Mouse (Mus musculus): ENCODE data around the gene Pnliprp1.

Pnliprp1 gene

GRCm38 (mm10) chr19:58728445-58729031, at the start of gene Pnliprp1:
Gene Pnliprp1 (plus strand): TSS chr19:58728887.
- no peak for DNase-seq (ENCODE audit: extremely low read depth, insufficient read length, low spot score)

- DNase-seq (ENCODE audit: extremely low read depth, insufficient read length, low spot score): no peak
Observed at GRCm38 (mm10) chr19:58688933-58689332, 39.8 kb upstream of the Pnliprp1 start.

- no peak for DNase-seq (ENCODE audit: extremely low read depth, insufficient read length, low spot score)
Observed at GRCm38 (mm10) chr19:58695314-58695713, 33.4 kb upstream of the Pnliprp1 start.

GRCm38 (mm10) chr19:58696235-58696634, 32.5 kb upstream of the Pnliprp1 start:
- no peak for DNase-seq (ENCODE audit: extremely low read depth, insufficient read length, low spot score)

- DNase-seq (ENCODE audit: extremely low read depth, insufficient read length, low spot score): peak; percentile 14
Observed at GRCm38 (mm10) chr19:58704556-58704955, 24.1 kb upstream of the Pnliprp1 start.

- DNase-seq (ENCODE audit: extremely low read depth, insufficient read length, low spot score): no peak
Observed at GRCm38 (mm10) chr19:58708611-58709010, 20.1 kb upstream of the Pnliprp1 start.

- DNase-seq (ENCODE audit: extremely low read depth, insufficient read length, low spot score): no peak
Observed at GRCm38 (mm10) chr19:58717925-58718324, 10.8 kb upstream of the Pnliprp1 start.

GRCm38 (mm10) chr19:58720439-58720838, 8.2 kb upstream of the Pnliprp1 start:
- DNase-seq (ENCODE audit: extremely low read depth, insufficient read length, low spot score): no peak

- no peak for DNase-seq (ENCODE audit: extremely low read depth, insufficient read length, low spot score)
Observed at GRCm38 (mm10) chr19:58726551-58726950, 2.1 kb upstream of the Pnliprp1 start.

GRCm38 (mm10) chr19:58727756-58728155, 931 bp upstream of the Pnliprp1 start:
- DNase-seq (ENCODE audit: extremely low read depth, insufficient read length, low spot score): no peak

- no peak for DNase-seq (ENCODE audit: extremely low read depth, insufficient read length, low spot score)
Observed at GRCm38 (mm10) chr19:58733216-58733615, 4.5 kb downstream of the Pnliprp1 start.

GRCm38 (mm10) chr19:58738111-58738510, 9.4 kb downstream of the Pnliprp1 start:
- no peak for DNase-seq (ENCODE audit: extremely low read depth, insufficient read length, low spot score)

- no peak for DNase-seq (ENCODE audit: extremely low read depth, insufficient read length, low spot score)
Observed at GRCm38 (mm10) chr19:58741036-58741435, 12.3 kb downstream of the Pnliprp1 start.

- no peak for DNase-seq (ENCODE audit: extremely low read depth, insufficient read length, low spot score)
Observed at GRCm38 (mm10) chr19:58742711-58743110, 14.0 kb downstream of the Pnliprp1 start.

- no peak for DNase-seq (ENCODE audit: extremely low read depth, insufficient read length, low spot score)
Observed at GRCm38 (mm10) chr19:58743736-58744135, 15.0 kb downstream of the Pnliprp1 start.

GRCm38 (mm10) chr19:58747498-58748000, 18.9 kb downstream of the Pnliprp1 start:
- no peak for DNase-seq (ENCODE audit: extremely low read depth, insufficient read length, low spot score)

GRCm38 (mm10) chr19:58750822-58751221, 22.1 kb downstream of the Pnliprp1 start:
- DNase-seq (ENCODE audit: extremely low read depth, insufficient read length, low spot score): no peak

- no peak for DNase-seq (ENCODE audit: extremely low read depth, insufficient read length, low spot score)
Observed at GRCm38 (mm10) chr19:58751504-58751903, 22.8 kb downstream of the Pnliprp1 start.

GRCm38 (mm10) chr19:58758871-58759270, 30.2 kb downstream of the Pnliprp1 start:
- no peak for DNase-seq (ENCODE audit: extremely low read depth, insufficient read length, low spot score)

GRCm38 (mm10) chr19:58759423-58759822, 30.7 kb downstream of the Pnliprp1 start, which contains the start of gene Pnliprp2:
Gene Pnliprp2 (plus strand): TSS chr19:58759719.
- DNase-seq (ENCODE audit: extremely low read depth, insufficient read length, low spot score): peak; percentile 13

- DNase-seq (ENCODE audit: extremely low read depth, insufficient read length, low spot score): no peak
Observed at GRCm38 (mm10) chr19:58762316-58762715, 33.6 kb downstream of the Pnliprp1 start.

GRCm38 (mm10) chr19:58762848-58763541, 34.3 kb downstream of the Pnliprp1 start:
- DNase-seq (ENCODE audit: extremely low read depth, insufficient read length, low spot score): peak; percentile 48
